ENCODE assay signal across 18 mouse cellular contexts in genomic region chr5:97654414-97654813, GRCm38 (mm10).
DNase-seq lines count a peak whose midpoint lies in the region; ATAC-seq and TF ChIP-seq lines count a peak whose summit lies in the region.
"Had no signal": no experiment of that assay in that cellular context is flagged by ENCODE, and none has a peak within 500 bp of the region (broad histone marks: within the 10 kb centered on the region; RNA-seq: fewer than 3 reads in every experiment).

No protein-coding gene starts in this region.

- peak overlapping the region; percentile 21; the same call in 1 of the 2 replicates for H3K4me2 ChIP-seq in hindbrain, embryonic 12.5 days (replicated peaks)
- H3K4me2 ChIP-seq in hindbrain, embryonic 11.5 days (replicated peaks; ENCODE audit: low read depth, low read length): no peak overlapping the region
- H3K4me2 ChIP-seq in forebrain, postnatal 0 days (ENCODE audit: low read depth): peak overlapping the region; percentile 36
- peak overlapping the region; percentile 27; the same call in 1 of the 2 replicates for H3K4me2 ChIP-seq in neural tube, embryonic 12.5 days (replicated peaks)
- H3K4me2 ChIP-seq: embryonic facial prominence, embryonic 12.5 days; liver, embryonic 12.5 days; lung, embryonic 15.5 days had no signal

- TF ChIP-seq CTCF in forebrain, postnatal 0 days (IDR thresholded peaks at IDR 0.05; ENCODE audit: low read depth): no peak

- H3K27ac ChIP-seq in hindbrain, embryonic 12.5 days: no peak overlapping the region
- no peak overlapping the region for H3K27ac ChIP-seq in hindbrain, embryonic 11.5 days (ENCODE audit: low read depth, low read length)
- no peak overlapping the region for H3K27ac ChIP-seq in forebrain, postnatal 0 days (ENCODE audit: low read depth, low read length)
- H3K27ac ChIP-seq in neural tube, embryonic 12.5 days: no peak overlapping the region
- H3K27ac ChIP-seq: embryonic facial prominence, embryonic 12.5 days; liver, embryonic 12.5 days; lung, embryonic 15.5 days had no signal

- no peak for DNase-seq in hindbrain, embryonic 11.5 days (ENCODE audit: low spot score)
- peak; percentile 36 for DNase-seq in Muller cell, postnatal 12 days (ENCODE audit: inconsistent ontology term)
- DNase-seq in forebrain, postnatal 0 days: peak; percentile 36
- no peak for DNase-seq in adrenal gland, adult 8-10 months
- DNase-seq in urinary bladder, postnatal 36 days (ENCODE audit: low spot score in 2 of 2): no peak
- DNase-seq: cerebellum, adult 11 months; gastrocnemius, postnatal 10 days; kidney, postnatal 14 days; layer of hippocampus, adult 9-11 months; right cerebral cortex, postnatal 25 days; thymus, postnatal 4 days had no signal

- H3K36me3 ChIP-seq in hindbrain, embryonic 12.5 days: no peaks in the 10 kb centered on the region
- no peaks in the 10 kb centered on the region for H3K36me3 ChIP-seq in hindbrain, embryonic 11.5 days (ENCODE audit: control insufficient read depth, insufficient read depth, low read length)
- no peaks in the 10 kb centered on the region for H3K36me3 ChIP-seq in forebrain, postnatal 0 days (ENCODE audit: insufficient read depth)
- no peaks in the 10 kb centered on the region for H3K36me3 ChIP-seq in neural tube, embryonic 12.5 days
- H3K36me3 ChIP-seq: embryonic facial prominence, embryonic 12.5 days; liver, embryonic 12.5 days; lung, embryonic 15.5 days had no signal

- no peak overlapping the region for H3K4me3 ChIP-seq in hindbrain, embryonic 12.5 days
- H3K4me3 ChIP-seq in hindbrain, embryonic 11.5 days (ENCODE audit: low read depth, low read length): no peak overlapping the region
- peak overlapping the region; percentile 11; the same call in 1 of the 2 replicates for H3K4me3 ChIP-seq in forebrain, postnatal 0 days (ENCODE audit: low read depth, low read length)
- H3K4me3 ChIP-seq in neural tube, embryonic 12.5 days: no peak overlapping the region
- H3K4me3 ChIP-seq: embryonic facial prominence, embryonic 12.5 days; liver, embryonic 12.5 days; lung, embryonic 15.5 days had no signal

- no peaks in the 10 kb centered on the region for H3K4me1 ChIP-seq in hindbrain, embryonic 12.5 days
- no peaks in the 10 kb centered on the region for H3K4me1 ChIP-seq in hindbrain, embryonic 11.5 days (replicated peaks; ENCODE audit: control insufficient read depth, insufficient read depth, low read length)
- no peaks in the 10 kb centered on the region for H3K4me1 ChIP-seq in forebrain, postnatal 0 days (ENCODE audit: insufficient read depth)
- no peaks in the 10 kb centered on the region for H3K4me1 ChIP-seq in neural tube, embryonic 12.5 days
- H3K4me1 ChIP-seq: embryonic facial prominence, embryonic 12.5 days; liver, embryonic 12.5 days; lung, embryonic 15.5 days had no signal

- H3K9me3 ChIP-seq in hindbrain, embryonic 12.5 days (replicated peaks): no peaks in the 10 kb centered on the region
- H3K9me3 ChIP-seq in hindbrain, embryonic 11.5 days (ENCODE audit: control insufficient read depth, low read length): no peaks in the 10 kb centered on the region
- no peaks in the 10 kb centered on the region for H3K9me3 ChIP-seq in forebrain, postnatal 0 days (ENCODE audit: low read length)
- H3K9me3 ChIP-seq in neural tube, embryonic 12.5 days: no peaks in the 10 kb centered on the region
- H3K9me3 ChIP-seq: embryonic facial prominence, embryonic 12.5 days; liver, embryonic 12.5 days; lung, embryonic 15.5 days had no signal

- no peak overlapping the region for H3K9ac ChIP-seq in hindbrain, embryonic 12.5 days
- H3K9ac ChIP-seq in hindbrain, embryonic 11.5 days (ENCODE audit: low read depth, low read length): no peak overlapping the region
- peak overlapping the region; percentile 15; the same call in 1 of the 2 replicates for H3K9ac ChIP-seq in forebrain, postnatal 0 days
- no peak overlapping the region for H3K9ac ChIP-seq in neural tube, embryonic 12.5 days
- H3K9ac ChIP-seq: embryonic facial prominence, embryonic 12.5 days; liver, embryonic 12.5 days; lung, embryonic 15.5 days had no signal

- H3K27me3 ChIP-seq in hindbrain, embryonic 12.5 days: no peaks in the 10 kb centered on the region
- no peaks in the 10 kb centered on the region for H3K27me3 ChIP-seq in hindbrain, embryonic 11.5 days (ENCODE audit: control insufficient read depth, insufficient read depth, low read length)
- no peaks in the 10 kb centered on the region for H3K27me3 ChIP-seq in forebrain, postnatal 0 days (ENCODE audit: insufficient read depth, low read length)
- H3K27me3 ChIP-seq in neural tube, embryonic 12.5 days (replicated peaks): no peaks in the 10 kb centered on the region
- H3K27me3 ChIP-seq: embryonic facial prominence, embryonic 12.5 days; liver, embryonic 12.5 days; lung, embryonic 15.5 days had no signal

- 44% methylated on average over 12 of the region's 12 CpGs for WGBS in hindbrain, embryonic 12.5 days
- WGBS in hindbrain, embryonic 11.5 days: 59% methylated on average over 12 of the region's 12 CpGs
- WGBS in forebrain, postnatal 0 days: 8% methylated on average over 12 of the region's 12 CpGs
- 52% methylated on average over 12 of the region's 12 CpGs for WGBS in neural tube, embryonic 12.5 days

- 0 out of 2 replicates have a peak, but pooled peaks have one; percentile 29 for ATAC-seq in hindbrain, embryonic 12.5 days (ENCODE audit: low FRiP score)
- ATAC-seq in hindbrain, embryonic 11.5 days (ENCODE audit: low FRiP score): no peak
- ATAC-seq in forebrain, postnatal 0 days: peak; percentile 68
- ATAC-seq in neural tube, embryonic 12.5 days (ENCODE audit: low FRiP score, low read depth): no peak
- ATAC-seq in megakaryocyte-erythroid progenitor cell, adult 5-6 weeks (replicated peaks; ENCODE audit: low FRiP score, low TSS enrichment, poor library complexity, severe bottlenecking): no peak
- ATAC-seq: intestine, postnatal 0 days; liver, embryonic 12.5 days had no signal

Comparison
In these comparisons a context has a peak if more than half of its experiments do, and no peak if none do; other contexts are left out.
1. ATAC-seq: peak in hindbrain, embryonic 12.5 days (single experiment) and forebrain, postnatal 0 days (single experiment); none in hindbrain, embryonic 11.5 days (single experiment), neural tube, embryonic 12.5 days (single experiment) and megakaryocyte-erythroid progenitor cell, adult 5-6 weeks (single experiment).
2. DNase-seq: peak in Muller cell, postnatal 12 days (single experiment) and forebrain, postnatal 0 days (single experiment); none in hindbrain, embryonic 11.5 days (single experiment), adrenal gland, adult 8-10 months (single experiment) and urinary bladder, postnatal 36 days (0 of 2).